ENCODE assay signal across 9 mouse cellular contexts in the genomic region with DNA sequence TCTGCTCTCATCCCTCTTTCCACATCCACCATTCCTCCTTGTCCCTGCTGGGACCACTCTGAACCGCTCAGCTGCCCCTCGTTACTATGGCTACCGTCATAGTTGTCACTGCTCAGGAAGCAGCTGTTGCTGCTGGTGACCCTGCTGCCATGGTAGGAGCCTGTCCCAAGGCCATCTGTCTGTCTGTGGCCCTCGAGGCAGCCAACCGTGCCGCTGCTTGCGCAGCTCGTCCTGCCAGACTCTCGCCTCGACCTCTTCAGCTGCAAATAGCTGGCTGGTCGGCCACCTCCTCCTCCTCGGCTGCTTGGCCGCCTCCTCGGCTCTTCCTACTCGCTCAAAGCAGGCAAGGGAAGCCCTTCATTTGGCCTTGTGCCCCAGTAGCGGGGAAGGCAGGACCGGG.
DNase-seq lines count a peak whose midpoint lies in the region; ATAC-seq and TF ChIP-seq lines count a peak whose summit lies in the region.
"Had no signal": no experiment of that assay in that cellular context is flagged by ENCODE, and none has a peak within 500 bp of the region (broad histone marks: within the 10 kb centered on the region; RNA-seq: fewer than 3 reads in every experiment).

No protein-coding gene starts in this region.

- intact Hi-C loops in gastrocnemius, adult 2 months (cut with DNase I): no loop called here

- no peak for ATAC-seq in CD4-positive, CD25-positive, alpha-beta regulatory T cell, adult 4 months

- 0 out of 2 replicates have a peak overlapping the region, but pooled peaks have one; percentile 3 for H3K4me3 ChIP-seq in gastrocnemius, adult 2 months
- H3K4me3 ChIP-seq: lung, embryonic 15.5 days had no signal

- DNase-seq in gastrocnemius, adult 2 months: peak; percentile 39
- DNase-seq in gastrocnemius, adult 8-10 months (ENCODE audit: low spot score in 2 of 2): no peak
- DNase-seq in ovary, postnatal 36 days (ENCODE audit: low spot score): peak; percentile 11
- DNase-seq in ovary, postnatal 14 days (ENCODE audit: low spot score): no peak
- peak; percentile 57 for DNase-seq in lung, postnatal 10 days
- DNase-seq in retina, postnatal 1 day: peak; percentile 86
- DNase-seq in right cerebral cortex, postnatal 10 days (ENCODE audit: low spot score in 2 of 2): no peak

- TF ChIP-seq CTCF in gastrocnemius, adult 2 months (IDR thresholded peaks at IDR 0.05): no peak

- H3K27ac ChIP-seq in gastrocnemius, adult 2 months: no peak overlapping the region
- H3K27ac ChIP-seq: lung, embryonic 15.5 days had no signal

Comparison
In these comparisons a context has a peak if more than half of its experiments do, and no peak if none do; other contexts are left out.
1. DNase-seq: peak in gastrocnemius, adult 2 months (single experiment), ovary, postnatal 36 days (single experiment), lung, postnatal 10 days (single experiment) and retina, postnatal 1 day (single experiment); none in gastrocnemius, adult 8-10 months (0 of 2), ovary, postnatal 14 days (single experiment) and right cerebral cortex, postnatal 10 days (0 of 2).